Mouse (Mus musculus) neural tube, embryonic 11.5 days (tissue): Measurements from ENCODE around the gene Magohb. TPM values are rescaled to one million over a fixed set of nuclear protein-coding genes. Genes with fewer than 3 reads are reported as not detected.

Experiments used
- ATAC-seq: fragments of 200-750 bp; cut with Nextera tagmentation; 2 replicates; pipeline ENCODE4 v1.8.0; 2017; ENCODE audit warnings: moderate number of reproducible peaks, mild to moderate bottlenecking, moderate TSS enrichment, moderate library complexity; ENCODE audit not compliant: insufficient read depth, low FRiP score, low TSS enrichment
- DNase-seq: peaks from one replicate; pipeline ENCODE4 v3.0.0-alpha.2; 2015; ENCODE audit warnings: low spot score
- H3K27ac ChIP-seq: fragments of 300-500 bp; sonication (generic); 2 replicates; pipeline ENCODE4 v1.5.1; 2014; ENCODE audit warnings: low read depth, mild to moderate bottlenecking, low read length
- H3K27me3 ChIP-seq: fragments of 300-500 bp; sonication (generic); 2 replicates; pipeline ENCODE4 v1.6.1; 2014; ENCODE audit warnings: mild to moderate bottlenecking, low read length, mixed read lengths; ENCODE audit not compliant: control insufficient read depth, insufficient read depth
- H3K36me3 ChIP-seq: fragments of 300-500 bp; sonication (generic); 2 replicates; pipeline ENCODE4 v1.6.1; 2014; ENCODE audit warnings: mild to moderate bottlenecking, low read length, moderate library complexity, mixed read lengths; ENCODE audit not compliant: control insufficient read depth, insufficient read depth
- H3K4me1 ChIP-seq: fragments of 300-500 bp; sonication (generic); 2 replicates; pipeline ENCODE4 v1.6.1; 2014; ENCODE audit warnings: low read length, mixed read lengths; ENCODE audit not compliant: control insufficient read depth, insufficient read depth
- H3K4me2 ChIP-seq: fragments of 300-500 bp; sonication (generic); 2 replicates; pipeline ENCODE4 v1.6.1; 2014; ENCODE audit warnings: low read depth, mild to moderate bottlenecking, moderate library complexity
- H3K4me3 ChIP-seq: fragments of 300-500 bp; sonication (generic); 2 replicates; pipeline ENCODE4 v1.5.1; 2014; ENCODE audit warnings: low read depth, low read length
- H3K9ac ChIP-seq: fragments of 300-500 bp; sonication (generic); 2 replicates; pipeline ENCODE4 v1.6.1; 2014; ENCODE audit warnings: mild to moderate bottlenecking, low read length
- H3K9me3 ChIP-seq: fragments of 300-500 bp; sonication (generic); 2 replicates; pipeline ENCODE4 v1.6.1; 2016; ENCODE audit warnings: low read length; ENCODE audit not compliant: control insufficient read depth
- WGBS: fragments of 180-500 bp; shearing (Covaris S2); extraction: QIAGEN DNeasy Blood & Tissue Kit; methylation state at CpG from one replicate; pipeline ENCODE4 v1.1.7; 2014; 5-methylcytosine and 5-hydroxymethylcytosine counted together
- polyA plus RNA-seq: library from polyadenylated mRNA; unstranded; fragments of >200 nt; fragmentation: Nextera tagmentation; extraction: Ambion mirVana; gene quantifications from 2 replicates; pipeline ENCODE4 v1.2.1, GENCODE M21; 2014

Gene Magohb
- 51.0 and 59.5 TPM in 2 replicates for polyA plus RNA-seq

GRCm38 (mm10) chr6:131292991-131293788, at the start of gene Magohb:
Gene Magohb, minus strand, starts transcription at chr6:131293244.
- H3K9me3 ChIP-seq, result no peaks in the 10 kb centered on the region
- ATAC-seq, result peak; percentile 86
- peak within 1 kb of the TSS; percentile 57 for H3K4me2 ChIP-seq
- H3K27me3 ChIP-seq, result no peaks in the 10 kb centered on the region
- H3K4me3 ChIP-seq, result peak within 1 kb of the TSS; percentile 61
- 0 out of 2 replicates have a peak, but pooled peaks cover 3% of the 10 kb centered on the region for H3K4me1 ChIP-seq
- 3% methylated on average over 48 of the region's 51 CpGs for WGBS
- H3K36me3 ChIP-seq, result no peaks in the 10 kb centered on the region; the same call in 1 of the 2 replicates
- DNase-seq, result peak; percentile 88
- H3K9ac ChIP-seq, result peak within 1 kb of the TSS; percentile 77
- no peak within 1 kb of the TSS for H3K27ac ChIP-seq

GRCm38 (mm10) chr6:131340082-131340481, 47.0 kb upstream of the Magohb start:
- Histone ChIP-seq H3K36me3 (no peaks in the 10 kb centered on the region), H3K27me3 (no peaks in the 10 kb centered on the region), H3K27ac (no peak overlapping the region), H3K9me3 (no peaks in the 10 kb centered on the region), H3K4me3 (no peak overlapping the region), H3K4me1 (no peaks in the 10 kb centered on the region), H3K4me2 (no peak overlapping the region), H3K9ac (no peak overlapping the region)
- DNase-seq, result no peak
- ATAC-seq, result no peak
- WGBS, result 78% methylated on average over 3 of the region's 3 CpGs

- Histone ChIP-seq H3K4me3 (no peak overlapping the region), H3K9ac (no peak overlapping the region), H3K27me3 (no peaks in the 10 kb centered on the region), H3K36me3 (no peaks in the 10 kb centered on the region), H3K4me2 (no peak overlapping the region), H3K27ac (no peak overlapping the region), H3K9me3 (no peaks in the 10 kb centered on the region), H3K4me1 (no peaks in the 10 kb centered on the region)
- DNase-seq (no peak), ATAC-seq (no peak)
- WGBS, result 83% methylated on average over 3 of the region's 3 CpGs
These were observed 46.3 kb upstream of the Magohb start for GRCm38 (mm10) chr6:131339309-131339708.

GRCm38 (mm10) chr6:131338787-131339186, 45.7 kb upstream of the Magohb start:
- Histone ChIP-seq H3K36me3 (no peaks in the 10 kb centered on the region), H3K27me3 (no peaks in the 10 kb centered on the region), H3K9me3 (no peaks in the 10 kb centered on the region), H3K27ac (no peak overlapping the region), H3K4me1 (no peaks in the 10 kb centered on the region), H3K4me2 (no peak overlapping the region), H3K9ac (no peak overlapping the region), H3K4me3 (no peak overlapping the region)
- DNase-seq (no peak), ATAC-seq (no peak)
- WGBS, result 100% methylated on average over 1 of the region's 1 CpGs

GRCm38 (mm10) chr6:131327076-131327475, 34.0 kb upstream of the Magohb start:
- no peaks in the 10 kb centered on the region for H3K36me3 ChIP-seq
- no peaks in the 10 kb centered on the region for H3K9me3 ChIP-seq
- H3K4me1 ChIP-seq, result no peaks in the 10 kb centered on the region
- H3K9ac ChIP-seq, result no peak overlapping the region
- H3K27ac ChIP-seq, result no peak overlapping the region
- no peak overlapping the region for H3K4me3 ChIP-seq
- 81% methylated on average over 2 of the region's 2 CpGs for WGBS
- H3K27me3 ChIP-seq, result no peaks in the 10 kb centered on the region
- DNase-seq (no peak), ATAC-seq (no peak)
- H3K4me2 ChIP-seq, result no peak overlapping the region

- no peak overlapping the region for H3K27ac ChIP-seq
- H3K4me3 ChIP-seq, result no peak overlapping the region
- no peaks in the 10 kb centered on the region for H3K27me3 ChIP-seq
- H3K4me2 ChIP-seq, result no peak overlapping the region
- WGBS, result 77% methylated on average over 3 of the region's 3 CpGs
- H3K36me3 ChIP-seq, result no peaks in the 10 kb centered on the region
- no peaks in the 10 kb centered on the region for H3K4me1 ChIP-seq
- DNase-seq (no peak), ATAC-seq (no peak)
- H3K9ac ChIP-seq, result no peak overlapping the region
- H3K9me3 ChIP-seq, result no peaks in the 10 kb centered on the region
These were observed 29.0 kb upstream of the Magohb start for GRCm38 (mm10) chr6:131321854-131322639.

- Histone ChIP-seq H3K4me2 (no peak overlapping the region), H3K27ac (no peak overlapping the region), H3K9ac (no peak overlapping the region), H3K4me1 (no peaks in the 10 kb centered on the region), H3K27me3 (no peaks in the 10 kb centered on the region), H3K36me3 (no peaks in the 10 kb centered on the region), H3K9me3 (no peaks in the 10 kb centered on the region), H3K4me3 (no peak overlapping the region)
- 90% methylated on average over 7 of the region's 7 CpGs for WGBS
- ATAC-seq (no peak), DNase-seq (no peak)
These were observed 23.4 kb upstream of the Magohb start for GRCm38 (mm10) chr6:131316155-131317101.

GRCm38 (mm10) chr6:131308031-131308430, 15.0 kb upstream of the Magohb start:
- no peak for DNase-seq
- H3K27ac ChIP-seq, result no peak overlapping the region
- no peaks in the 10 kb centered on the region for H3K36me3 ChIP-seq
- 83% methylated on average over 3 of the region's 3 CpGs for WGBS
- H3K4me2 ChIP-seq, result no peak overlapping the region
- no peaks in the 10 kb centered on the region for H3K27me3 ChIP-seq
- no peak overlapping the region for H3K9ac ChIP-seq
- no peaks in the 10 kb centered on the region for H3K9me3 ChIP-seq
- no peak overlapping the region for H3K4me3 ChIP-seq
- no peak for ATAC-seq
- no peaks in the 10 kb centered on the region for H3K4me1 ChIP-seq
